Mouse (Mus musculus) G1E (cell line): ENCODE measurements around the gene Gm11042. TPM values are rescaled to one million over a fixed set of nuclear protein-coding genes. Genes with fewer than 3 reads are reported as not detected.

Experiments
- ATAC-seq: 2 replicates; pipeline ENCODE4 v1.8.0; 2016; ENCODE audit warnings: mild to moderate bottlenecking; ENCODE audit not compliant: insufficient number of reproducible peaks, poor library complexity, low FRiP score, severe bottlenecking; ENCODE audit errors: extremely low read depth
- DNase-seq: peaks from one replicate; pipeline ENCODE4 v3.0.0; 2012; ENCODE audit warnings: low spot score
- H3K27me3 ChIP-seq: 2 replicates; pipeline ENCODE4 v1.6.1; 2012; ENCODE audit warnings: mild to moderate bottlenecking, low read length, inconsistent platforms; ENCODE audit not compliant: insufficient read depth
- H3K36me3 ChIP-seq: replicated peaks from 2 replicates; pipeline ENCODE3; 2012; ENCODE audit warnings: mild to moderate bottlenecking, inconsistent platforms
- H3K4me1 ChIP-seq: 2 replicates; pipeline ENCODE4 v1.6.1; 2012; ENCODE audit warnings: low read depth, low read length, inconsistent platforms, mixed read lengths; ENCODE audit not compliant: insufficient read depth
- H3K4me3 ChIP-seq: 2 replicates; pipeline ENCODE4 v1.5.1; 2012; ENCODE audit warnings: low read depth, mild to moderate bottlenecking, inconsistent platforms, low read length, moderate library complexity, mixed read lengths
- H3K9me3 ChIP-seq: replicated peaks from 2 replicates; pipeline ENCODE4 v1.6.1; 2012; ENCODE audit warnings: inconsistent platforms
- CTCF ChIP-seq: IDR thresholded peaks from 2 replicates; pipeline ENCODE4 v1.5.1; 2012; ENCODE audit warnings: low read depth, low read length, inconsistent platforms, mixed read lengths
- GATA1 ChIP-seq: IDR thresholded peaks from 2 replicates; pipeline ENCODE4 v1.6.1; 2012; ENCODE audit warnings: borderline replicate concordance, low read length, inconsistent platforms, mixed read lengths
- GATA2 ChIP-seq: IDR thresholded peaks from 2 replicates; pipeline ENCODE4 v1.6.1; 2012; ENCODE audit warnings: low read depth, low read length, inconsistent platforms, borderline replicate concordance
- POLR2AphosphoS5 ChIP-seq: IDR thresholded peaks from 2 replicates; pipeline ENCODE4 v1.6.1; 2012; ENCODE audit warnings: low read depth, low read length, inconsistent platforms; ENCODE audit not compliant: insufficient replicate concordance
- TAL1 ChIP-seq: conservative IDR thresholded peaks from 2 replicates; pipeline ENCODE4 v1.6.1; 2012; ENCODE audit warnings: low read depth, low read length, inconsistent platforms, mixed read lengths
- polyA plus RNA-seq: library from polyadenylated mRNA; stranded (reverse); fragments of >175 nt; gene quantifications from 2 replicates; pipeline ENCODE4 v1.2.3, GENCODE M21; 2012
- total RNA-seq, 2 experiments: library from RNA; stranded (forward) in 1 of 2; stranded (reverse) in 1 of 2; fragments of 200-1000 nt in 1 of 2; fragments of >200 nt in 1 of 2; fragmentation: Nextera tagmentation in 1 of 2; gene quantifications; 2 replicates each; pipeline ENCODE4 v1.2.3; 2014 to 2017

The Gm11042 gene
- not detected in 2 replicates for total RNA-seq (2014; fragmentation: Nextera tagmentation)
- not detected in 2 replicates for total RNA-seq (2017)
- not detected in 2 replicates for polyA plus RNA-seq

DNA sequence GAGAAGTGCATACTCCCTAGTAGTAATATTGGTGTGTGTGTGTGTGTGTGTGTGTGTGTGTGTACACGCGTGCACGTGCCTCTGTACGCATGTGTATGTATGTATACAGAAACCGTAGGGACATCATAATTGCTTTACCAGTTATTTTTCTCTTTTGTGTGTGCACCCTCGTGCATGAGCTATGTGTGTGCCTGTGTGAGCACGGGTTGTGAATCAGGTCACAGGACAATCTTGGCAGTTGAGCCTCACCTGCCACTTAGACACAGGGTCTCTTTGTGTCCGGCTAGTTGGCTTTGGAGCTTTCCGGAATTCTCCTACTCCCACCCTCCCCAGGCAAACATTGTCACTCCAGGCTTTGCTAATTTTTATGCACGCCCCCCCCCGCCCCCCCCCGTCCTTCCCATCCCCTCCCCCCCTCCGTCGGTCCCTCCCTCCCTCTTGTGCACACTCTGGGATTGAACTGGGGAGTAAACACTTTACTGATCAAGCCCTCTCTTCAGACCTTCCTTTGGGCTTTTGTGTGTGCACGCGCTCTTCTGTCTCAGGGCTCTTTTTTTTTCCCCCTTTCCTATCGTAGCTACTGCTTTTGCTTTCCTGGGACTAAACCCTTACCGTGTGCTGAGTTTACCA lies at the start of gene Gm11042:
Gene Gm11042 (minus strand): TSS at position 51 of the 630 bp plus-strand sequence.
- Histone ChIP-seq H3K9me3 (peaks cover 10% of the 10 kb centered on the region), H3K36me3 (no peaks in the 10 kb centered on the region), H3K4me1 (no peaks in the 10 kb centered on the region), H3K27me3 (no peaks in the 10 kb centered on the region), H3K4me3 (no peak within 1 kb of the TSS)
- TF ChIP-seq CTCF (no peak), GATA2 (no peak), GATA1 (no peak), TAL1 (no peak), POLR2AphosphoS5 (no peak)
- ATAC-seq (no peak), DNase-seq (no peak)

DNA sequence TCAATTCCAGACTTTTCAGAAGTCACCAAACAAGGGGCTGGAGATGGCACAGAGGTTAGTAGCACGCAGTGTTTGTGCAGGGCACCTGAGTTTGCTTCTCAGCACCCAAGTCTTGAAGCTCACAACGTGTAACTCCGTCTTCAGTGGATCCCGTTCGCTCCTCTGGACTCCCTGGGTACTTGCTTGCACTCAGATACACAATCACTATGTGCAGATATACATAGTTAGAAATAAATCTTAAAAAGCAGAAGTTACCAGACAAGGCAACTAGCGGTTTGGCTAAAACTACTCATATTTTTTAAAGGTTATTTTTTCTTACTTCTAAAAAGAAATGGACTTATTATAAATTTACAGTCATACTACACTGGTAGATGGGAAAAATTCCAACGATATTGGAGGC lies 48.3 kb upstream of the Gm11042 start:
- TF ChIP-seq CTCF, result no peak
- no peak for TF ChIP-seq GATA2
- TF ChIP-seq GATA1, result no peak
- no peak for TF ChIP-seq TAL1
- no peak for TF ChIP-seq POLR2AphosphoS5
- Histone ChIP-seq H3K36me3 (no peaks in the 10 kb centered on the region), H3K27me3 (no peaks in the 10 kb centered on the region), H3K4me1 (no peaks in the 10 kb centered on the region), H3K9me3 (peaks cover 9% of the 10 kb centered on the region), H3K4me3 (no peak overlapping the region)
- ATAC-seq, result no peak
- DNase-seq, result no peak

DNA sequence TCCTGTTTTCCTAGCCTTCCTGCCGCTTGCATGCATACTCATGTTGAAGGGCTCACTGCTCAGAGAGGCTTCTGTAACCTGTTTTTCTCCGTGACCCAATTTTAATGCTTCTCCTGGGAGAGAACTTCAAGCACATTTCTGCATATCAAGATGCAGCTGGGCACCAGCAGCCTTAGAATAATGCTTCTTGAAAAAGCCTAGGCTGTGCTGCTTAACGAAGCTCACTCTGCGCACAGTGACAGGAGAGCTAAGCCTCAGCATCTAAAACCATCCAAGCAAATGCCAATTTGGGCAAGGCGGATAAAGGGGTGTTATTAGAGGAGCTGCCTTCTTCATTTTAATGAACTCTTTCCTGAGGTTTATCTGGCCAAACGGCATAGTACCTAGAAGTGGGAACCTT lies 46.9 kb upstream of the Gm11042 start:
- no peaks in the 10 kb centered on the region for H3K27me3 ChIP-seq
- DNase-seq, result no peak

DNA sequence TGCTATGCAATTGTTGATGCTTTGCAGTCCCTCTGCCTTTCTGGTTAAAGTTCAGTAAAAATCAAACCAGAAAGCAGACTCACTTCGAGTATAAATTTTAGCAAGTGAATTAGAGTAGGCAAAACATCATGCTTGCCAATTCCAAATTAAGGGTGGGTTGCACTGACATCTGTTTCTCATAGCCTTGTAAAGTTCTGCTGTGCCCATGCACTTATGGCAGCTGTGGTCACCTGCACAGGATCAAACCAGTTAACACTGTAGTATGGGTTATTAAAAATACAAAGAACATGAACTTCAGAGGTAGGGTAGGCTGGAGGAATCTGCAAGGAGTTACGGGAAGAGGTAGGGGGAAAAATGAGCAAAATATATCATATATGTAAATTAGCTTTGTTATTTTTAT lies 46.3 kb upstream of the Gm11042 start:
- peaks cover 11% of the 10 kb centered on the region for H3K9me3 ChIP-seq
- ATAC-seq (no peak), DNase-seq (no peak)
- no peaks in the 10 kb centered on the region for H3K36me3 ChIP-seq
- no peaks in the 10 kb centered on the region for H3K27me3 ChIP-seq
- no peak for TF ChIP-seq POLR2AphosphoS5
- no peak for TF ChIP-seq CTCF
- TF ChIP-seq GATA2, result no peak
- TF ChIP-seq GATA1, result no peak
- no peak for TF ChIP-seq TAL1
- no peaks in the 10 kb centered on the region for H3K4me1 ChIP-seq
- H3K4me3 ChIP-seq, result no peak overlapping the region

More for the DNA sequence above, 46.9 kb upstream of the Gm11042 start:
- H3K4me3 ChIP-seq, result no peak overlapping the region
- TF ChIP-seq CTCF, result no peak
- no peaks in the 10 kb centered on the region for H3K36me3 ChIP-seq
- ATAC-seq, result no peak
- H3K4me1 ChIP-seq, result no peaks in the 10 kb centered on the region
- peaks cover 11% of the 10 kb centered on the region for H3K9me3 ChIP-seq

DNA sequence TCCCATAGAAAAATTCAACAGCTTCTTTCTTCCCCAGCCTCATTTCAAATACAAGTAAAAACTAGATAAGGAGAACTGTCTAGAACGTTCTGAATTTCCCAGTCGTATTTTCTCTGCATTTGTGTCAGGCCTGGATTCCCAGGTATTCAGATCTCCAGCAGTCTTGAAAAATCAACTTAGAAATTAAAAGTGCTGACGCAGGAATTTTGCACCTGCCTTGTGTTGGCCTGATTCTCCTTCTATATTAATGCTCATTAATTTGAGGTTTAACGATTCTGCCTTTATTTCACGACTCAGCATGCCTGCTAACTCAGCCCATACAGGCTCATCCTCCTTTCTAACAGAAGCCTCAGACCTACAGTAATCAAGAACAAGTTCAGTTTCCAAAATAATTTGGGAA lies 43.6 kb upstream of the Gm11042 start:
- no peak for TF ChIP-seq GATA2
- TF ChIP-seq CTCF, result no peak
- no peak for TF ChIP-seq TAL1
- TF ChIP-seq GATA1, result no peak
- no peak for TF ChIP-seq POLR2AphosphoS5
- Histone ChIP-seq H3K27me3 (no peaks in the 10 kb centered on the region), H3K4me3 (no peak overlapping the region), H3K36me3 (no peaks in the 10 kb centered on the region), H3K9me3 (peaks cover 14% of the 10 kb centered on the region), H3K4me1 (no peaks in the 10 kb centered on the region)
- DNase-seq, result no peak
- ATAC-seq, result no peak

DNA sequence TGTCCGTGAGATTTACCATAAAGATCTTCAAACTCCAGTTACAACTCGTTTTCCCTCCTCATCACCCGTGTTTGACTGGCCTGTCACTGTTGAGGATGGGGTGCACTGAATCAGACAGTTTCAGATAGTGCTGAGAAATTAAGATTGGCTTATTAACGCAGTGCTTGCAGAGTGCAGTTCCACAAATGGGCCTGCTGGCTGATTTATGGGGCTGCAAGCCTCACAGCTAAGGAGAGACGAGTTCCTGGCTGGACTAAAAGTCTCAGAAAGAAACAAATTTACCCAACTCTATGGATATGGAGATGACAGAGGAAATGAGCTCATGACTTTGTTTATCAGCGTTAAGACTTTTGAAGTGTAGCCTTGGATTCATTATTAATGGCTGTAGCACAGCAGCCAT lies 41.6 kb upstream of the Gm11042 start:
- H3K9me3 ChIP-seq, result peaks cover 8% of the 10 kb centered on the region
- no peak overlapping the region for H3K4me3 ChIP-seq
- DNase-seq (no peak), ATAC-seq (no peak)
- no peaks in the 10 kb centered on the region for H3K27me3 ChIP-seq
- no peak for TF ChIP-seq GATA2
- no peak for TF ChIP-seq TAL1
- no peak for TF ChIP-seq GATA1
- TF ChIP-seq CTCF, result no peak
- no peak for TF ChIP-seq POLR2AphosphoS5
- H3K4me1 ChIP-seq, result no peaks in the 10 kb centered on the region
- no peaks in the 10 kb centered on the region for H3K36me3 ChIP-seq

DNA sequence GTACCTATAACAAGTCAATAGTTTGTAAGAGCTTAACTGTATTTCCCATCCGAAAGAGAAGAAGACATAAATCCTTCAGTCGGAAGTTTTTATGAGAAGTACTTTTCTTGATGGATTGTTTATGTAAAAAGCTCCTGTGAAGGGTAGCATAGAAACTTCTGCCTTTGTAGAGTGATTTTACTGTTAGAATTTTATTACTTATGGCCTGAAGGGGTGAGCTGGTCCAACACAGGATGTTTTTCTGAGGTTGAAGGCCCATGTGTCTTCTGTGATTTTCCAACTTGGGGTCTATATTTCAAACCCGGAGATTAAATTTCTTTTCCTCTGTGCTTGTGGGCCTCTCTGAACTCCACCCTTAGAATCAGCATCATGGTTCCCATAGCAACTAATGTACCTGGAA lies 26.5 kb upstream of the Gm11042 start:
- H3K9me3 ChIP-seq, result peaks cover 18% of the 10 kb centered on the region
- ATAC-seq (no peak), DNase-seq (no peak)
- H3K27me3 ChIP-seq, result no peaks in the 10 kb centered on the region
- H3K36me3 ChIP-seq, result no peaks in the 10 kb centered on the region
- no peak overlapping the region for H3K4me3 ChIP-seq
- TF ChIP-seq POLR2AphosphoS5 (no peak), TAL1 (no peak), GATA2 (no peak), GATA1 (no peak), CTCF (no peak)
- H3K4me1 ChIP-seq, result no peaks in the 10 kb centered on the region
